Mouse (Mus musculus) C2C12 (cell line): Measurements from ENCODE around the gene Runx2. TPM values are rescaled to one million over a fixed set of nuclear protein-coding genes. Genes with fewer than 3 reads are reported as not detected.

Experiments
- H3K27me3 ChIP-seq: one replicate; pipeline ENCODE4 v1.6.1; 2011; ENCODE audit not compliant: control insufficient read depth, insufficient read depth, insufficient read length
- H3K36me3 ChIP-seq: one replicate; pipeline ENCODE4 v1.6.1; 2011; ENCODE audit not compliant: control insufficient read depth, insufficient read depth
- H3K4me3 ChIP-seq: one replicate; pipeline ENCODE4 v1.5.1; 2011; ENCODE audit warnings: mild to moderate bottlenecking, control low read depth; ENCODE audit not compliant: poor library complexity, insufficient read depth, severe bottlenecking
- H3K79me2 ChIP-seq: one replicate; pipeline ENCODE4 v1.6.1; 2011; ENCODE audit not compliant: control insufficient read depth, insufficient read depth
- H3K79me3 ChIP-seq: one replicate; pipeline ENCODE4 v1.6.1; 2011; ENCODE audit warnings: low read depth, control low read depth
- H3ac ChIP-seq: one replicate; pipeline ENCODE3; 2011; ENCODE audit warnings: low read depth; ENCODE audit not compliant: control insufficient read depth, insufficient read length
- CEBPB ChIP-seq: IDR thresholded peaks from one replicate; pipeline ENCODE4 v1.6.1; 2011; ENCODE audit warnings: low read depth, mild to moderate bottlenecking, control low read depth, moderate library complexity
- CTCF ChIP-seq: IDR thresholded peaks from one replicate; pipeline ENCODE4 v1.5.1; 2011; ENCODE audit not compliant: control insufficient read depth, insufficient read depth, insufficient read length
- FOSL1 ChIP-seq: IDR thresholded peaks from one replicate; pipeline ENCODE4 v1.8.0; 2011; ENCODE audit warnings: mild to moderate bottlenecking, low read length; ENCODE audit not compliant: poor library complexity, insufficient read depth, severe bottlenecking
- MAX ChIP-seq: IDR thresholded peaks from one replicate; pipeline ENCODE4 v1.6.1; 2011; ENCODE audit warnings: mild to moderate bottlenecking, control low read depth
- MYOD1 ChIP-seq: IDR thresholded peaks from one replicate; pipeline ENCODE4 v1.6.1; 2011; ENCODE audit warnings: low read depth; ENCODE audit not compliant: control insufficient read depth, insufficient read length
- MYOG ChIP-seq: IDR thresholded peaks from one replicate; pipeline ENCODE4 v1.6.1; 2011; ENCODE audit not compliant: control insufficient read depth, insufficient read length; ENCODE audit errors: extremely low read depth
- USF1 ChIP-seq: IDR thresholded peaks from one replicate; pipeline ENCODE4 v1.6.1; 2011; ENCODE audit warnings: low read depth, mild to moderate bottlenecking, control low read depth, moderate library complexity
- polyA plus RNA-seq: library from polyadenylated mRNA; unstranded; fragments of >200 nt; fragmentation: generic; extraction: Trizol; gene quantifications from one replicate; pipeline ENCODE4 v1.2.1, GENCODE M21; 2012; ENCODE audit warnings: missing spikeins

Runx2 gene
- polyA plus RNA-seq, 1 experiment: 16.6 TPM

- Histone ChIP-seq H3K36me3 (no peaks in the 10 kb centered on the region), H3ac (no peak overlapping the region), H3K27me3 (no peaks in the 10 kb centered on the region), H3K4me3 (no peak overlapping the region), H3K79me3 (no peaks in the 10 kb centered on the region), H3K79me2 (no peaks in the 10 kb centered on the region)
- TF ChIP-seq CEBPB (no peak), FOSL1 (no peak)
Observed at GRCm38 (mm10) chr17:44584781-44585180, 229.8 kb downstream of the Runx2 start.

- no peak overlapping the region for H3ac ChIP-seq
- no peak for TF ChIP-seq MYOD1
Observed at GRCm38 (mm10) chr17:44577791-44578190, 236.8 kb downstream of the Runx2 start.

DNA sequence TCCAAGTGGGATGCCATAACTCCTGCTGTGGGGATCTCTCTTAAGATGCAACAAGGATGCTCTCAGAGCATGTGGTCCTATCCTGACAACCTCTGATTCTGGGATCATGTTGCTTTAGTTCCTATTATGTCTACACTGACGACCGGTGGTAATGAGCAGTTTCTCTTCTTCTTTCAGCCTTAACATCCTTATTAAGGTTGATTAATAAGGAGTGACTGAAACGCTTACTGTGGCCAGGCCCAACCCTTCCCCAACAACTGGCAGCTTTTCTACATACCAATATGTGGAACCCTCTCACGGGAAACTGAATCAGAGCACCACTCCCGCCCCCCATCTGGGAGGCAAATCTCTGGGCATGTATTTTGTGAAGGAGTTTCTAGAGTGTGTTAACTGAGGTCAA lies 243.7 kb downstream of the Runx2 start:
- TF ChIP-seq CEBPB (no peak), CTCF (no peak), USF1 (no peak)
- H3K27me3 ChIP-seq: no peaks in the 10 kb centered on the region

More at GRCm38 (mm10) chr17:44577791-44578190, 236.8 kb downstream of the Runx2 start:
- Histone ChIP-seq H3K79me2 (no peaks in the 10 kb centered on the region), H3K27me3 (no peaks in the 10 kb centered on the region), H3K36me3 (no peaks in the 10 kb centered on the region), H3K4me3 (no peak overlapping the region), H3K79me3 (no peaks in the 10 kb centered on the region)

GRCm38 (mm10) chr17:44569020-44569621 lies 245.5 kb downstream of the Runx2 start:
- Histone ChIP-seq H3K36me3 (no peaks in the 10 kb centered on the region), H3K79me3 (no peaks in the 10 kb centered on the region), H3K27me3 (no peaks in the 10 kb centered on the region), H3ac (no peak overlapping the region), H3K79me2 (no peaks in the 10 kb centered on the region), H3K4me3 (no peak overlapping the region)
- TF ChIP-seq MYOG (no peak), USF1 (no peak), CTCF (no peak), FOSL1 (no peak), MAX (no peak), MYOD1 (no peak), CEBPB (no peak)

More for the DNA sequence above, 243.7 kb downstream of the Runx2 start:
- H3K36me3 ChIP-seq: no peaks in the 10 kb centered on the region
- no peaks in the 10 kb centered on the region for H3K79me2 ChIP-seq
- H3ac ChIP-seq: no peak overlapping the region
- H3K4me3 ChIP-seq: no peak overlapping the region
- no peaks in the 10 kb centered on the region for H3K79me3 ChIP-seq

- no peaks in the 10 kb centered on the region for H3K79me2 ChIP-seq
- no peak for TF ChIP-seq USF1
- TF ChIP-seq MYOG: no peak
- no peak for TF ChIP-seq CEBPB
- no peak for TF ChIP-seq MAX
- TF ChIP-seq CTCF: no peak
- TF ChIP-seq MYOD1: no peak
- no peak for TF ChIP-seq FOSL1
- H3K27me3 ChIP-seq: no peaks in the 10 kb centered on the region
- no peaks in the 10 kb centered on the region for H3K79me3 ChIP-seq
- no peaks in the 10 kb centered on the region for H3K36me3 ChIP-seq
- no peak overlapping the region for H3ac ChIP-seq
- H3K4me3 ChIP-seq: no peak overlapping the region
Observed at GRCm38 (mm10) chr17:44566992-44567391, 247.6 kb downstream of the Runx2 start.

- H3K79me3 ChIP-seq: no peaks in the 10 kb centered on the region
- H3K27me3 ChIP-seq: no peaks in the 10 kb centered on the region
- TF ChIP-seq CTCF: no peak
- TF ChIP-seq MYOG: no peak
- no peak for TF ChIP-seq USF1
- no peak for TF ChIP-seq CEBPB
- TF ChIP-seq MAX: no peak
- no peak for TF ChIP-seq MYOD1
- no peak for TF ChIP-seq FOSL1
- no peaks in the 10 kb centered on the region for H3K36me3 ChIP-seq
- H3ac ChIP-seq: no peak overlapping the region
- no peak overlapping the region for H3K4me3 ChIP-seq
- no peaks in the 10 kb centered on the region for H3K79me2 ChIP-seq
Observed at GRCm38 (mm10) chr17:44565884-44566515, 248.6 kb downstream of the Runx2 start.
